Mouse (Mus musculus) left cerebral cortex, adult 2 months (tissue): ENCODE data around the gene Sort1. TPM values are rescaled to one million over a fixed set of nuclear protein-coding genes. Genes with fewer than 3 reads are reported as not detected.
A peak's percentile ranks its signal among the peaks of the same experiment; 100 is the strongest.

Experiments
- DNase-seq, 2 experiments: peaks; one replicate each; pipeline ENCODE4 v3.0.0; 2021 to 2022; ENCODE audit warnings: low spot score in 2 of 2, mixed read lengths in 1 of 2; ENCODE audit errors: extremely low spot score in 1 of 2
- H3K27ac ChIP-seq: fragments of 200-600 bp; 2 replicates; pipeline ENCODE4 v1.8.1; 2022
- H3K4me3 ChIP-seq: fragments of 200-600 bp; 2 replicates; pipeline ENCODE4 v1.8.1; 2022
- CTCF ChIP-seq: fragments of 200-600 bp; IDR thresholded peaks from 2 replicates; pipeline ENCODE4 v1.8.1; 2022; ENCODE audit warnings: antibody characterized with exemption, mild to moderate bottlenecking, moderate library complexity
- intact Hi-C: fragments of 180-260 bp; cut with DNase I; formaldehyde crosslinking; loops from one replicate; pipeline ENCODE4 v1.15.1; 2025
- total RNA-seq, 2 experiments: library from RNA; stranded (reverse); gene quantifications; 2 replicates each; pipeline ENCODE4 v1.2.3; 2021

Gene Sort1
- total RNA-seq, 2 experiments from 2014 or later, result 310 to 316 TPM

DNA sequence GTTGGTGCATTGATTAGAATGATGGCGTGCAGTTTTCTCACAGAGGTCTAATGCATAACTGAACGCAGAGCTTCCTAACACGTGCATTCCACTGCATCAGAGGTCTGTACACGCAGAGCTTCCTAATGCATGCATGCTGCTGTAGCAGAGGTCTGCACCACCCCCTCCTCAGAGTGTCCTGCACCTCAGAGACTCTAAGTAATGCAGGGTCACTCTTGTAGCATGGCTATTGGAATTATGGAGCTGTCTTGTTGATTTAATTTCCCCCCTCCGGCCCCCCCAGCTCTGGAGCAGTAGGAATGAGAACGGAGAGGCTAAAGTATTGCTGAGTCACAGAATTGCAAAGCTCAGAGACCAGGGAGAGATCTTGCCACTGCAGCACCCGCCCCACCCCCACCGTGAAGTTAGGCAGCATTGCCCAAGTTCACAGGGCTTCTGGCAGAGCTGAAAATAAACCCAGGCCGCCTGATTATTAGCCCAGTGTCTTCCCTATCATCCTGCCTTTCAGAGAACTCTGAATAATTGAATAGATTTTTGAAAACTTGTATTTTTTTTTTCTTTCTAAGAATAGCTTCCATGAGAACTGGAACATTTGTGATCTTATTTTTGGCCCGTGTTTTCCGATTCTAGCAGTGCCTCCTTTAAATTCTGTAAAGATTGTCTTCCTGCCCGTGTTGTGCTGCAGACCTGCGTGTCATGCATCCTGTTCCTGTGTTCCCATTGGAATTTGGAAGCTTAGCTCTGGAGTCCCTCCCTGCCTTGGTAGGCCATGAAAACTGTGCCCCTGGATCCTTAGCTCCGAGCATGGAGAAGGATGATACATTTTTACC is 12.6 kb downstream of the Sort1 start:
- Histone ChIP-seq H3K4me3 (peak overlapping the region; percentile 19; the same call in 1 of the 2 replicates), H3K27ac (peak overlapping the region; percentile 93)
- DNase-seq, result peak; percentile 56 to 59
- no peak for TF ChIP-seq CTCF
- intact Hi-C loops, result loop anchor here (5.0 kb wide), 1 partner anchor 86 kb away; the partner anchor contains the start of gene Psrc1

DNA sequence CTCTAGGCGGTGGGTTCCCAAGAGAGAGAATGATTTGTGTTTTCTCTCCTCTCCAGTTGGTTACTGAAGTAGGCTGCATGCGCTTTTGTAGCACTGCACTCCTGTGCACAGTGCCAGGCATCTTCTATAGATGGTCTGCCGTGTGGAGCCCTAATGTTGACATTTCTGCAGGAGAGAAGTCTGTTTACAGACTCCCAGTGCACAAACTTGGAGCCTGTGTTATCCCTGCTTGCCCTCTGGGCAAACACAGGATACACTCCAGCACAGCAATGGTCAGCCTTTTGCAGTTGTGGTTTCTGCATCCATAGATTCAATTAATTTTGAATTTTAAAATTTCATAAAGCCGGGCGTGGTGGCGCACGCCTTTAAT is 13.2 kb downstream of the Sort1 start:
- DNase-seq, result no peak
- intact Hi-C loops, result loop anchor here (5.0 kb wide), 1 partner anchor 85 kb away; the partner anchor contains the start of gene Psrc1
- no peak for TF ChIP-seq CTCF

DNA sequence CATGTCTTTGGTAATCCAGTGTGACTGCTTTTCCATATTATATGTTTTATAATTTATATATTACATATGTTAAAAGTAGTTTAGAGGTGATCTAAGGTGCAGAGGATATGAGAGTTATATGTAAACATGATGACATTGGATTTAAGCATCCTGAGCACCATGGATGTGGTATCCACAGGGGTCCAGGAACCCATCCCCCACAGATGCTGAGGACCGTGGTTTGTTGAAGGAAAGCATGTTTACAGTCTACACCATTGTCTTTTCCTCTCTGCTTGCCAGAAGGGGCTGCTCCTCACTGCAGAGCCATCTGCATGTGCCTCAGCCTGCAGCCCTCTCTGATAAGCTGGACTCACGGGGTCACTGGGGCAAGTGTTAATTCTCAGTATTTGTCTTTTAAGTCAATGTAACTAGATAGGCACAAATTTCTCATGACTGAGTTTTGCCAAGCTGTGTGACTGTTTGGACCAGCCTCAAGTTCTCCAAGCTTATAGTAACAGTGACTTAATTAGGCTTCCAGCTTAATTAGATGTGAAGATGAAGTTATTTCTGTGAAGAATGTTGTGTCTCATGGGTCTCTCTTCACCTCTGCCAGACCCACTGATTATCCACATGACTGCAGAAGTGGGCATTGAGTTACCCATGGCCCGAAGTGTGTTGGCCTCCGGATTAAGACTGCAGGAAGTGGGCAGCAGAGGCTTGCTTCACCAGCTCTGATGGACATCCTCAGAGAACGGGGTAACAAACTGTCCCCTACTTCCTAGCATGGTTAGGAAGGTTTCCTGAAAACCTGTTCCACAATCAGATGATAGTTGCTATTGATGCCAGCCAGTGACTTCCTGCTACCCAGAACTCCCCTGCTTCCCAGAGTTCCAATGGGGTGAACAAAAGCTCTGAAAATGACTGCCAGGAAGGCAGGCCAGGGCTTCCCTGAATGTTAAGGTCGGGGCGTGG is 14.0 kb downstream of the Sort1 start:
- peak overlapping the region; percentile 93 for H3K27ac ChIP-seq
- no peak for TF ChIP-seq CTCF
- H3K4me3 ChIP-seq, result no peak overlapping the region
- DNase-seq, result no peak
- intact Hi-C loops, result loop anchor here (5.0 kb wide), 1 partner anchor 84 kb away; the partner anchor contains the start of gene Psrc1

More for the DNA sequence above, 13.2 kb downstream of the Sort1 start:
- Histone ChIP-seq H3K27ac (peak overlapping the region; percentile 93), H3K4me3 (no peak overlapping the region; the same call in 1 of the 2 replicates)

- peak overlapping the region; percentile 44; the same call in 1 of the 2 replicates for H3K27ac ChIP-seq
- no peak for TF ChIP-seq CTCF
- DNase-seq, result peak in 1 of 2 experiments; percentile 51
These were observed 16.7 kb downstream of the Sort1 start for GRCm38 (mm10) chr3:108300455-108301030.

DNA sequence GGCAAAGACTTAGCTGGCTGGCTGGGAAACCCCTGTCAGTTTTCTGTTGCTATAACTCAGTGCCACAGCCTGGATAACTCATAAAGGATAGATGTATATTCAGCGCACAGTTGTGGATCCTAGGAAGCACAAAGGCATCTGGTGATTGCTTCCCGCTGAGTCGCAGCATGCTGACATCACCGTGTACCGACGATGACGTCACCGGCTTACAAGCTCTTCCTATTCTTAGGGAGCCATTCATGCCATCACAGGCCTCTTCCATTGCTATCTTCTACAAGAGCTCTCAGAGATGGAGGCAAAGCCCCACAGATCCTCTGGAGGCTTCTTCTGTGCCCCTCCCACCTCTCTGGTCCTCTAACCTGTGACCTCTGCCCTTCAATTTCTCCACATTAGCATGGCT is 19.8 kb downstream of the Sort1 start:
- Histone ChIP-seq H3K27ac (no peak overlapping the region), H3K4me3 (no peak overlapping the region)
- DNase-seq, result no peak
- intact Hi-C loops, result no loop called here
- no peak for TF ChIP-seq CTCF

More at GRCm38 (mm10) chr3:108300455-108301030, 16.7 kb downstream of the Sort1 start:
- intact Hi-C loops, result no loop called here
- H3K4me3 ChIP-seq, result no peak overlapping the region

- intact Hi-C loops, result no loop called here
- TF ChIP-seq CTCF, result no peak
- no peak overlapping the region for H3K4me3 ChIP-seq
- H3K27ac ChIP-seq, result no peak overlapping the region; the same call in 1 of the 2 replicates
- no peak for DNase-seq
These were observed 20.9 kb downstream of the Sort1 start for GRCm38 (mm10) chr3:108304747-108305146.

GRCm38 (mm10) chr3:108306387-108306786 is 22.5 kb downstream of the Sort1 start:
- intact Hi-C loops, result no loop called here
- Histone ChIP-seq H3K4me3 (no peak overlapping the region), H3K27ac (peak overlapping the region; percentile 58)
- DNase-seq, result no peak
- TF ChIP-seq CTCF, result no peak

GRCm38 (mm10) chr3:108307485-108307884 is 23.6 kb downstream of the Sort1 start:
- peak overlapping the region; percentile 58 for H3K27ac ChIP-seq
- intact Hi-C loops, result no loop called here

DNA sequence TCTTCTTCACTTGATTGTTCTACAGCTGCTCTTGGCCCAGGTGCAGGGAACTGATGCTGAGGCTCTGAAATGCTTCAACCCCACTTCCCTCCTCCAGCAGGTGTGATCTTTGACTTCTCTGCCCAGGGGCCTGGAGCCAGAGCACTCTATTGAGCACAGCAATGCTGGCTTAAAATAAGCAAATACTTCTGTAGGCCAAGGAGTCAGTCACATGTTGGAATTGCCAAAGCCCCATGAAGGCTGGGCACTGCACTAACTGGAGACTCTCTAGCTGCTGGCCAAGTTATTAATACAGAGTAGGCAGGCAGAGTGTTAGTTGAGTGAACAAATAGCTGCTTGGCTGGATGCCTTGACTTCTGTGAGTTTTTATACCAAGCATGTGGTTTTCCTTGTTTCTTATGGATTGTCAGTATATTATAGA is 27.0 kb downstream of the Sort1 start:
- no peak for DNase-seq
- intact Hi-C loops, result no loop called here
- no peak overlapping the region; the same call in 1 of the 2 replicates for H3K27ac ChIP-seq
- no peak overlapping the region for H3K4me3 ChIP-seq
- no peak for TF ChIP-seq CTCF

More at GRCm38 (mm10) chr3:108307485-108307884, 23.6 kb downstream of the Sort1 start:
- no peak overlapping the region for H3K4me3 ChIP-seq
- no peak for TF ChIP-seq CTCF
- DNase-seq, result no peak

DNA sequence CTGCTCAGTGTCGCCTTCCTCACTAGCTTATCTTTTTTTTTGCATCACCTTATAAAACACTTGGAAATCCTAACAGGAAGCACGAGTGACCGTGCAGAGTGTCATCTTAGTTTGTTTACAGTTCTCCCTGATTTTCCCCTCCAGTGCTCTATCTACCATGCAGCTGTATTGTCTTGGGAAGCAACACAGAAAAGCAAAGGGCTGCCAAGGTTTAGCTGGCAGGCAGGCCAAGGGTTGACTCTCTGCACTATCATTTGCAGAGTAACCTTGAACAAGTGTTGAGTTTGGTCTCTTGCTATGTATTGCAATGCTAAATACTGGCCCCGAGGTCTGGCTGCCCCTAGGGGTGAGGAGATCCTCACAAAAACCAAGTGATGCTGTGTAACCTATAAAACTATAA is 27.8 kb downstream of the Sort1 start:
- no peak for DNase-seq
- no peak overlapping the region for H3K27ac ChIP-seq
- intact Hi-C loops, result no loop called here
- H3K4me3 ChIP-seq, result no peak overlapping the region
- TF ChIP-seq CTCF, result no peak

GRCm38 (mm10) chr3:108312414-108312813 is 28.5 kb downstream of the Sort1 start:
- Histone ChIP-seq H3K27ac (no peak overlapping the region), H3K4me3 (no peak overlapping the region)
- DNase-seq, result no peak
- intact Hi-C loops, result no loop called here
- TF ChIP-seq CTCF, result no peak
